Mouse (Mus musculus) CH12.LX (cell line): ENCODE measurements around the gene Tpcn1.

Source experiments
- CHD2 ChIP-seq: IDR thresholded peaks from 2 replicates; pipeline ENCODE4 v1.6.1; 2011; ENCODE audit warnings: low read length, improper control_type of control experiment
- CTCF ChIP-seq, 2 experiments: IDR thresholded peaks in 1 of 2; conservative IDR thresholded peaks in 1 of 2; 2 replicates each; pipeline ENCODE4 v1.5.1; 2011 to 2012; ENCODE audit warnings: low read depth in 2 of 2, low read length in 2 of 2, improper control_type of control experiment in 1 of 2, inconsistent platforms in 1 of 2, mild to moderate bottlenecking in 1 of 2, moderate library complexity in 1 of 2
- E2F4 ChIP-seq: IDR thresholded peaks from 2 replicates; pipeline ENCODE4 v1.6.1; 2011; ENCODE audit warnings: low read depth, low read length, improper control_type of control experiment; ENCODE audit not compliant: insufficient replicate concordance
- ELF1 ChIP-seq: IDR thresholded peaks from 2 replicates; pipeline ENCODE4 v1.6.1; 2014; ENCODE audit warnings: low read depth, mild to moderate bottlenecking, inconsistent platforms, low read length, improper control_type of control experiment
- EP300 ChIP-seq: IDR thresholded peaks from 2 replicates; pipeline ENCODE4 v1.6.1; 2011; ENCODE audit warnings: low read length, improper control_type of control experiment
- HCFC1 ChIP-seq: IDR thresholded peaks from 2 replicates; pipeline ENCODE4 v1.6.1; 2012; ENCODE audit warnings: low read depth, mild to moderate bottlenecking, inconsistent platforms, low read length, improper control_type of control experiment
- MYC ChIP-seq: IDR thresholded peaks from 2 replicates; pipeline ENCODE4 v1.6.1; 2011; ENCODE audit warnings: low read depth, mild to moderate bottlenecking, improper control_type of control experiment, low read length
- POLR2A ChIP-seq: IDR thresholded peaks from 2 replicates; pipeline ENCODE4 v1.6.1; 2011; ENCODE audit warnings: low read depth, mild to moderate bottlenecking, improper control_type of control experiment, low read length
- POLR2AphosphoS2 ChIP-seq: IDR thresholded peaks from 2 replicates; pipeline ENCODE4 v1.6.1; 2011; ENCODE audit warnings: low read depth, low read length, improper control_type of control experiment
- SMC3 ChIP-seq: IDR thresholded peaks from 2 replicates; pipeline ENCODE4 v1.6.1; 2011; ENCODE audit warnings: low read depth, low read length, improper control_type of control experiment
- TBP ChIP-seq: conservative IDR thresholded peaks from 2 replicates; pipeline ENCODE4 v1.6.1; 2011; ENCODE audit warnings: low read depth, low read length, improper control_type of control experiment
- TCF12 ChIP-seq: IDR thresholded peaks from 2 replicates; pipeline ENCODE4 v1.6.1; 2014; ENCODE audit warnings: low read depth, mild to moderate bottlenecking, inconsistent platforms, low read length, improper control_type of control experiment
- USF1 ChIP-seq: IDR thresholded peaks from 2 replicates; pipeline ENCODE4 v1.6.1; 2014; ENCODE audit warnings: low read depth, mild to moderate bottlenecking, inconsistent platforms, low read length, improper control_type of control experiment
- ZC3H11A ChIP-seq: IDR thresholded peaks from 2 replicates; pipeline ENCODE4 v1.6.1; 2012; ENCODE audit warnings: low read depth, mild to moderate bottlenecking, inconsistent platforms, low read length, improper control_type of control experiment

DNA sequence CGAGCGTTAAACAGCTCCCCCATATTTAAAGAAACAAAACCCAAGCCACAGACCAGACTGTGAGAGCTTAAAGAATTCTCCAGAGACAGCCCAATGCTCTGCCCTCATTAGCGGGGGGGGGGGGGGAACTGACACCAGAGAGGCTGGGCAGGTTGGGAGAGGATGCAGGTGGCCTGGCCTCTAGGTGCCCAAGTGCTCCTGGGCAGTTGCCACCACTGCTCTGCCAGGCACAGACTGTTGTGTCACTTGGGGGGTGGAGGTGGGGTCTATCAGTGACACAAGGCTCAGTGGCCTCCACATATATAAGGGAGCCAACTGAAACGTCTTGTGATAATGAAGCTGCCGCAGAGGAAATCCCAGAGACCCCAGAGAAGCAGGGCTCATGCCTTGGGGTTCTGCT is 51.8 kb downstream of the Tpcn1 start:
- no peak for TF ChIP-seq ZC3H11A
- no peak for TF ChIP-seq CTCF (conservative IDR thresholded peaks at IDR 0.05 in 1 of 2, IDR thresholded peaks at IDR 0.05 in 1 of 2; ENCODE audit: low read depth in 2 of 2, low read length in 2 of 2)
- TF ChIP-seq TBP = no peak
- no peak for TF ChIP-seq CHD2
- TF ChIP-seq POLR2A = no peak
- TF ChIP-seq SMC3 = no peak
- no peak for TF ChIP-seq POLR2AphosphoS2
- TF ChIP-seq E2F4 = no peak
- no peak for TF ChIP-seq ELF1
- TF ChIP-seq USF1 = no peak
- no peak for TF ChIP-seq MYC
- no peak for TF ChIP-seq TCF12
- TF ChIP-seq EP300 = no peak
- no peak for TF ChIP-seq HCFC1
